Mouse (Mus musculus) megakaryocyte, embryonic 14.5 days (primary cell): ENCODE data around the gene Tenm4.

Experiments used
- FLI1 ChIP-seq: IDR thresholded peaks from 2 replicates; pipeline ENCODE4 v1.6.1; 2012; ENCODE audit warnings: low read length, inconsistent platforms, mixed read lengths
- GATA1 ChIP-seq: IDR thresholded peaks from 3 replicates; pipeline ENCODE4 v1.6.1; 2012; ENCODE audit warnings: mixed read lengths, low read length, inconsistent platforms, borderline replicate concordance

DNA sequence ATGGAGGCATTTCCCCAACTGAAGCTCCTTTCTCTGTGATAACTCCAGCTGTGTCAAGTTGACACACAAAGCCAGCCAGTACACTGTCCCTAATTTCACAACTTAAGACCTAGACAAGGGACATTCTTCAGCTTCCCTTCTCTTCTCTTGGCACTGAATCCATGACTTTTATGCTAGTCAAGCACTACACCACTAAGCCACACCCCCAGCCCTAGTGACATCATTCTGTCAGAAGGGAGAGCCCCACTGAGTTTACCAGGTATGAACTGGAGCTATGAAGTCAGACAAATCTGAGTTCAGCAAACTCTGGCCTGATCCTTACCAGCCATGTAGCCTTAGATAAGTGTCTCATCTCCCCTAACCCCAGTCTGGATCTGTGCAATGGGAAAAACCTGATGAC is 6.9 kb upstream of the Tenm4 start:
- TF ChIP-seq FLI1, result no peak
- no peak for TF ChIP-seq GATA1
